8 mouse cellular contexts compared by ENCODE assay signal in genomic region chr4:133494432-133494831, GRCm38 (mm10). TPM values are rescaled to one million over a fixed set of nuclear protein-coding genes. Genes with fewer than 3 reads are reported as not detected.
DNase-seq lines count a peak whose midpoint lies in the region; ATAC-seq and TF ChIP-seq lines count a peak whose summit lies in the region.

No protein-coding gene starts in this region.

- no peaks in the 10 kb centered on the region for H3K9me3 ChIP-seq in forebrain, embryonic 10.5 days
- no peaks in the 10 kb centered on the region for H3K9me3 ChIP-seq in heart, postnatal 0 days (replicated peaks; ENCODE audit: control insufficient read depth, low read length)
- no peaks in the 10 kb centered on the region for H3K9me3 ChIP-seq in liver, embryonic 14.5 days (ENCODE audit: control insufficient read depth, low read length)

- peaks cover 64% of the 10 kb centered on the region for H3K27me3 ChIP-seq in forebrain, embryonic 10.5 days (ENCODE audit: poor library complexity, severe bottlenecking)
- peaks cover 41% of the 10 kb centered on the region for H3K27me3 ChIP-seq in heart, postnatal 0 days (ENCODE audit: control insufficient read depth, insufficient read depth, low read length)
- H3K27me3 ChIP-seq in liver, embryonic 14.5 days (ENCODE audit: control insufficient read depth, insufficient read depth, low read length), result peaks cover 55% of the 10 kb centered on the region
- peaks cover 4% of the 10 kb centered on the region for H3K27me3 ChIP-seq in splenic B cell, adult 2 months (ENCODE audit: control insufficient read depth, insufficient read depth, low read length, poor library complexity, severe bottlenecking)

- peak; percentile 76 for ATAC-seq in CD4-positive, CD25-positive, alpha-beta regulatory T cell, adult 4 months
- ATAC-seq in heart, postnatal 0 days (ENCODE audit: insufficient read depth, low read depth), result peak; percentile 54
- ATAC-seq in liver, embryonic 14.5 days (ENCODE audit: insufficient read depth), result peak; percentile 46; the same call in 1 of the 2 replicates

- H3K36me3 ChIP-seq in forebrain, embryonic 10.5 days (replicated peaks), result no peaks in the 10 kb centered on the region
- H3K36me3 ChIP-seq in heart, postnatal 0 days (replicated peaks; ENCODE audit: control insufficient read depth, insufficient read depth, low read length), result no peaks in the 10 kb centered on the region
- no peaks in the 10 kb centered on the region for H3K36me3 ChIP-seq in liver, embryonic 14.5 days (replicated peaks; ENCODE audit: control insufficient read depth, insufficient read depth, low read depth)
- no peaks in the 10 kb centered on the region for H3K36me3 ChIP-seq in splenic B cell, adult 2 months (ENCODE audit: control insufficient read depth, insufficient read depth, low read length, poor library complexity, severe bottlenecking)

- H3K27ac ChIP-seq in forebrain, embryonic 10.5 days, result no peak overlapping the region
- peak overlapping the region; percentile 67 for H3K27ac ChIP-seq in heart, postnatal 0 days (ENCODE audit: low read depth)
- no peak overlapping the region for H3K27ac ChIP-seq in liver, embryonic 14.5 days

- TF ChIP-seq EP300 in heart, postnatal 0 days (IDR thresholded peaks at IDR 0.05; ENCODE audit: low read depth), result no peak
- TF ChIP-seq EP300 in liver, embryonic 14.5 days (IDR thresholded peaks at IDR 0.05; ENCODE audit: low read depth), result no peak

- 2% methylated on average over 12 of the region's 12 CpGs for WGBS in forebrain, embryonic 10.5 days
- under 1% methylated on average over 12 of the region's 12 CpGs for WGBS in heart, postnatal 0 days
- under 1% methylated on average over 12 of the region's 12 CpGs for WGBS in liver, embryonic 14.5 days (ENCODE audit: insufficient replicate concordance)

- DNase-seq in c-Kit-positive CD71-negative TER-119-negative erythroid progenitor cells, embryonic 14.5 days (ENCODE audit: low read depth), result peak; percentile 90
- DNase-seq in forebrain, embryonic 10.5 days (ENCODE audit: extremely low spot score, low spot score), result peak; percentile 90
- peak; percentile 90 for DNase-seq in heart, postnatal 0 days (ENCODE audit: low spot score)
- DNase-seq in kidney, postnatal 25 days, result peak; percentile 90 to 97
- DNase-seq in liver, embryonic 14.5 days (ENCODE audit: low read depth in 3 of 3, low spot score in 3 of 3), result peak; percentile 62 to 67 (median 64)
- peak; percentile 83 to 86 for DNase-seq in natural killer cell, adult 2 months (ENCODE audit: low spot score in 2 of 2)
- DNase-seq in splenic B cell, adult 2 months (ENCODE audit: low read depth, low spot score), result peak; percentile 92

- 0 out of 2 replicates have a peak overlapping the region, but pooled peaks have one; percentile 2 for H3K9ac ChIP-seq in heart, postnatal 0 days (replicated peaks; ENCODE audit: low read depth, low read length)
- H3K9ac ChIP-seq in liver, embryonic 14.5 days (replicated peaks), result no peak overlapping the region

- peaks cover 51% of the 10 kb centered on the region for H3K4me1 ChIP-seq in forebrain, embryonic 10.5 days
- H3K4me1 ChIP-seq in heart, postnatal 0 days (ENCODE audit: control insufficient read depth, insufficient read depth), result peaks cover 30% of the 10 kb centered on the region
- peaks cover 0 to 13% of the 10 kb centered on the region in 2 experiments; a peak in 2 of 4 replicates for H3K4me1 ChIP-seq in liver, embryonic 14.5 days (replicated peaks; ENCODE audit: control insufficient read depth in 2 of 2, insufficient read depth in 2 of 2, low read length in 1 of 2)

- H3K4me3 ChIP-seq in forebrain, embryonic 10.5 days, result peak overlapping the region; percentile 44
- peak overlapping the region; percentile 32 for H3K4me3 ChIP-seq in heart, postnatal 0 days (ENCODE audit: low read depth, low read length)
- peak overlapping the region in 1 of 2 experiments; percentile 31; a peak in 1 of 4 replicates for H3K4me3 ChIP-seq in liver, embryonic 14.5 days (ENCODE audit: insufficient read depth in 1 of 2, low read depth in 2 of 2, low read length in 2 of 2)

- peak; percentile 96 for TF ChIP-seq CTCF in heart, postnatal 0 days (IDR thresholded peaks at IDR 0.05; ENCODE audit: low read depth)
- peak; percentile 97 for TF ChIP-seq CTCF in liver, embryonic 14.5 days (IDR thresholded peaks at IDR 0.05; ENCODE audit: low read depth)

- peak overlapping the region; percentile 60 for H3K4me2 ChIP-seq in heart, postnatal 0 days (ENCODE audit: low read depth, low read length)
- H3K4me2 ChIP-seq in liver, embryonic 14.5 days (ENCODE audit: low read depth), result peak overlapping the region; percentile 66

RNA-seq across cellular contexts. Expression of gene Trnp1, which starts 3.9 kb away (rescaled TPM):
- polyA plus RNA-seq in CD4-positive, CD25-positive, alpha-beta regulatory T cell, adult 4 months (2017; shearing (Covaris generic)), result not detected
- 0.36 and 0.48 TPM in 2 replicates for polyA plus RNA-seq in forebrain, embryonic 10.5 days (2016; fragmentation: Nextera tagmentation; extraction: Ambion mirVana)
- total RNA-seq in heart, postnatal 0 days (2014; rRNA removed; ENCODE audit: low replicate concordance), result 4.1 and 9.8 TPM in 2 replicates
- 1.8 and 2.7 TPM in 2 replicates for polyA plus RNA-seq in heart, postnatal 0 days (2015; fragmentation: Nextera tagmentation; extraction: Ambion mirVana)
- 0.04 TPM in 1 of 2 replicates, not detected in the other for polyA plus RNA-seq in liver, embryonic 14.5 days (2012; rRNA removed)
- not detected in 2 replicates for polyA plus RNA-seq in liver, embryonic 14.5 days (2014; fragmentation: Nextera tagmentation; extraction: Ambion mirVana)

RNA-seq across cellular contexts. Expression of gene Tent5b, which starts 14.5 kb away (rescaled TPM):
- polyA plus RNA-seq in CD4-positive, CD25-positive, alpha-beta regulatory T cell, adult 4 months (2017; shearing (Covaris generic)), result not detected
- polyA plus RNA-seq in forebrain, embryonic 10.5 days (2016; fragmentation: Nextera tagmentation; extraction: Ambion mirVana), result 0.71 and 1.2 TPM in 2 replicates
- 33.3 and 48.2 TPM in 2 replicates for total RNA-seq in heart, postnatal 0 days (2014; rRNA removed; ENCODE audit: low replicate concordance)
- 0.78 and 1.4 TPM in 2 replicates for polyA plus RNA-seq in heart, postnatal 0 days (2015; fragmentation: Nextera tagmentation; extraction: Ambion mirVana)
- 0.02 and 0.05 TPM in 2 replicates for polyA plus RNA-seq in liver, embryonic 14.5 days (2012; rRNA removed)
- polyA plus RNA-seq in liver, embryonic 14.5 days (2014; fragmentation: Nextera tagmentation; extraction: Ambion mirVana), result not detected in 2 replicates

RNA-seq across cellular contexts. Expression of gene Kdf1, which starts 24.3 kb away (rescaled TPM):
- under 1 TPM in 1 of 2 experiments, not detected in 1; 0.58 TPM for polyA plus RNA-seq in CD4-positive, CD25-positive, alpha-beta regulatory T cell, adult 4 months (2017; shearing (Covaris generic))
- polyA plus RNA-seq in forebrain, embryonic 10.5 days (2016; fragmentation: Nextera tagmentation; extraction: Ambion mirVana), result 4.1 and 4.8 TPM in 2 replicates
- not detected in 2 replicates for total RNA-seq in heart, postnatal 0 days (2014; rRNA removed; ENCODE audit: low replicate concordance)
- 0.16 and 0.30 TPM in 2 replicates for polyA plus RNA-seq in heart, postnatal 0 days (2015; fragmentation: Nextera tagmentation; extraction: Ambion mirVana)
- 0.18 and 0.43 TPM in 2 replicates for polyA plus RNA-seq in liver, embryonic 14.5 days (2012; rRNA removed)
- 0.48 and 0.53 TPM in 2 replicates for polyA plus RNA-seq in liver, embryonic 14.5 days (2014; fragmentation: Nextera tagmentation; extraction: Ambion mirVana)

RNA-seq across cellular contexts. Expression of gene Nudc, which starts 51.4 kb away (rescaled TPM):
- 10 to 100 TPM; 29.9 to 34.3 TPM for polyA plus RNA-seq in CD4-positive, CD25-positive, alpha-beta regulatory T cell, adult 4 months (2017; shearing (Covaris generic))
- polyA plus RNA-seq in forebrain, embryonic 10.5 days (2016; fragmentation: Nextera tagmentation; extraction: Ambion mirVana), result 475 and 509 TPM in 2 replicates
- total RNA-seq in heart, postnatal 0 days (2014; rRNA removed; ENCODE audit: low replicate concordance), result 29.2 and 42.1 TPM in 2 replicates
- 146 and 152 TPM in 2 replicates for polyA plus RNA-seq in heart, postnatal 0 days (2015; fragmentation: Nextera tagmentation; extraction: Ambion mirVana)
- polyA plus RNA-seq in liver, embryonic 14.5 days (2012; rRNA removed), result 64.5 and 124 TPM in 2 replicates
- 88.2 and 101 TPM in 2 replicates for polyA plus RNA-seq in liver, embryonic 14.5 days (2014; fragmentation: Nextera tagmentation; extraction: Ambion mirVana)

RNA-seq across cellular contexts. Expression of gene Nr0b2, which starts 58.7 kb away (rescaled TPM):
- polyA plus RNA-seq in CD4-positive, CD25-positive, alpha-beta regulatory T cell, adult 4 months (2017; shearing (Covaris generic)), result under 1 TPM in 1 of 2 experiments, not detected in 1; 0.28 TPM
- polyA plus RNA-seq in forebrain, embryonic 10.5 days (2016; fragmentation: Nextera tagmentation; extraction: Ambion mirVana), result not detected in 2 replicates
- 11.1 and 36.4 TPM in 2 replicates for total RNA-seq in heart, postnatal 0 days (2014; rRNA removed; ENCODE audit: low replicate concordance)
- polyA plus RNA-seq in heart, postnatal 0 days (2015; fragmentation: Nextera tagmentation; extraction: Ambion mirVana), result 30.8 and 32.2 TPM in 2 replicates
- 0.38 and 0.48 TPM in 2 replicates for polyA plus RNA-seq in liver, embryonic 14.5 days (2012; rRNA removed)
- polyA plus RNA-seq in liver, embryonic 14.5 days (2014; fragmentation: Nextera tagmentation; extraction: Ambion mirVana), result 0.77 and 0.85 TPM in 2 replicates
